Mouse (Mus musculus): ENCODE measurements around the gene Abcc10. TPM values are rescaled to one million over a fixed set of nuclear protein-coding genes. Genes with fewer than 3 reads are reported as not detected.

The Abcc10 gene
- polyA plus RNA-seq, 1 experiment from 2014 or later: 3.8 TPM

GRCm38 (mm10) chr17:46272058-46272457, 56.1 kb downstream of the Abcc10 start:
- DNase-seq (ENCODE audit: low spot score) (no peak), ATAC-seq (ENCODE audit: low FRiP score) (no peak)
- Histone ChIP-seq H3K36me3 (ENCODE audit: control insufficient read depth, insufficient read depth, low read length) (0 out of 2 replicates have a peak, but pooled peaks cover 3% of the 10 kb centered on the region), H3K27me3 (ENCODE audit: control insufficient read depth, insufficient read depth, low read length) (no peaks in the 10 kb centered on the region), H3K27ac (ENCODE audit: low read depth, low read length) (no peak overlapping the region), H3K4me2 (replicated peaks; ENCODE audit: low read depth, low read length) (no peak overlapping the region), H3K9ac (ENCODE audit: low read depth, low read length) (no peak overlapping the region), H3K4me1 (replicated peaks; ENCODE audit: control insufficient read depth, insufficient read depth, low read length) (no peaks in the 10 kb centered on the region), H3K9me3 (ENCODE audit: control insufficient read depth, low read length) (no peaks in the 10 kb centered on the region), H3K4me3 (ENCODE audit: low read depth, low read length) (no peak overlapping the region)
- WGBS: 79% methylated on average over 2 of the region's 2 CpGs

GRCm38 (mm10) chr17:46269771-46270534, 58.2 kb downstream of the Abcc10 start:
- Histone ChIP-seq H3K4me2 (replicated peaks; ENCODE audit: low read depth, low read length) (no peak overlapping the region), H3K36me3 (ENCODE audit: control insufficient read depth, insufficient read depth, low read length) (0 out of 2 replicates have a peak, but pooled peaks cover 3% of the 10 kb centered on the region), H3K27me3 (ENCODE audit: control insufficient read depth, insufficient read depth, low read length) (no peaks in the 10 kb centered on the region), H3K27ac (ENCODE audit: low read depth, low read length) (no peak overlapping the region), H3K4me3 (ENCODE audit: low read depth, low read length) (no peak overlapping the region), H3K9me3 (ENCODE audit: control insufficient read depth, low read length) (no peaks in the 10 kb centered on the region), H3K4me1 (replicated peaks; ENCODE audit: control insufficient read depth, insufficient read depth, low read length) (0 out of 2 replicates have a peak, but pooled peaks cover 2% of the 10 kb centered on the region), H3K9ac (ENCODE audit: low read depth, low read length) (no peak overlapping the region)
- DNase-seq (ENCODE audit: low spot score) (no peak), ATAC-seq (ENCODE audit: low FRiP score) (no peak)
- WGBS: 90% methylated on average over 19 of the region's 19 CpGs

- Histone ChIP-seq H3K4me1 (replicated peaks; ENCODE audit: control insufficient read depth, insufficient read depth, low read length) (0 out of 2 replicates have a peak, but pooled peaks cover 2% of the 10 kb centered on the region), H3K27me3 (ENCODE audit: control insufficient read depth, insufficient read depth, low read length) (no peaks in the 10 kb centered on the region), H3K9ac (ENCODE audit: low read depth, low read length) (no peak overlapping the region), H3K36me3 (ENCODE audit: control insufficient read depth, insufficient read depth, low read length) (peaks cover 5% of the 10 kb centered on the region; the same call in 1 of the 2 replicates), H3K4me3 (ENCODE audit: low read depth, low read length) (no peak overlapping the region), H3K4me2 (replicated peaks; ENCODE audit: low read depth, low read length) (no peak overlapping the region), H3K27ac (ENCODE audit: low read depth, low read length) (no peak overlapping the region), H3K9me3 (ENCODE audit: control insufficient read depth, low read length) (no peaks in the 10 kb centered on the region)
- WGBS: 73% methylated on average over 10 of the region's 10 CpGs
- ATAC-seq (ENCODE audit: low FRiP score) (no peak), DNase-seq (ENCODE audit: low spot score) (no peak)
Observed at GRCm38 (mm10) chr17:46268026-46268720, 60.0 kb downstream of the Abcc10 start.

GRCm38 (mm10) chr17:46267511-46267910, 60.6 kb downstream of the Abcc10 start:
- Histone ChIP-seq H3K9ac (ENCODE audit: low read depth, low read length) (no peak overlapping the region), H3K27me3 (ENCODE audit: control insufficient read depth, insufficient read depth, low read length) (no peaks in the 10 kb centered on the region), H3K4me3 (ENCODE audit: low read depth, low read length) (no peak overlapping the region), H3K36me3 (ENCODE audit: control insufficient read depth, insufficient read depth, low read length) (peaks cover 6% of the 10 kb centered on the region; the same call in 1 of the 2 replicates), H3K27ac (ENCODE audit: low read depth, low read length) (no peak overlapping the region), H3K9me3 (ENCODE audit: control insufficient read depth, low read length) (no peaks in the 10 kb centered on the region), H3K4me2 (replicated peaks; ENCODE audit: low read depth, low read length) (no peak overlapping the region), H3K4me1 (replicated peaks; ENCODE audit: control insufficient read depth, insufficient read depth, low read length) (0 out of 2 replicates have a peak, but pooled peaks cover 2% of the 10 kb centered on the region)
- DNase-seq (ENCODE audit: low spot score): no peak
- no peak for ATAC-seq (ENCODE audit: low FRiP score)
- 82% methylated on average over 7 of the region's 7 CpGs for WGBS

GRCm38 (mm10) chr17:46266986-46267385, 61.2 kb downstream of the Abcc10 start:
- no peak overlapping the region for H3K9ac ChIP-seq (ENCODE audit: low read depth, low read length)
- no peak overlapping the region for H3K4me3 ChIP-seq (ENCODE audit: low read depth, low read length)
- no peaks in the 10 kb centered on the region for H3K27me3 ChIP-seq (ENCODE audit: control insufficient read depth, insufficient read depth, low read length)
- DNase-seq (ENCODE audit: low spot score) (no peak), ATAC-seq (ENCODE audit: low FRiP score) (no peak)
- no peaks in the 10 kb centered on the region for H3K9me3 ChIP-seq (ENCODE audit: control insufficient read depth, low read length)
- peaks cover 6% of the 10 kb centered on the region; the same call in 1 of the 2 replicates for H3K36me3 ChIP-seq (ENCODE audit: control insufficient read depth, insufficient read depth, low read length)
- H3K4me2 ChIP-seq (replicated peaks; ENCODE audit: low read depth, low read length): no peak overlapping the region
- 0 out of 2 replicates have a peak, but pooled peaks cover 2% of the 10 kb centered on the region for H3K4me1 ChIP-seq (replicated peaks; ENCODE audit: control insufficient read depth, insufficient read depth, low read length)
- 77% methylated on average over 6 of the region's 6 CpGs for WGBS
- no peak overlapping the region for H3K27ac ChIP-seq (ENCODE audit: low read depth, low read length)

GRCm38 (mm10) chr17:46265918-46266618, 62.1 kb downstream of the Abcc10 start:
- peak; percentile 48; the same call in 1 of the 2 replicates for ATAC-seq (ENCODE audit: low FRiP score)
- H3K4me1 ChIP-seq (replicated peaks; ENCODE audit: control insufficient read depth, insufficient read depth, low read length): 0 out of 2 replicates have a peak, but pooled peaks cover 2% of the 10 kb centered on the region

GRCm38 (mm10) chr17:46265502-46265901, 62.6 kb downstream of the Abcc10 start:
- H3K4me3 ChIP-seq (ENCODE audit: low read depth, low read length): no peak overlapping the region
- H3K4me2 ChIP-seq (replicated peaks; ENCODE audit: low read depth, low read length): no peak overlapping the region
- no peak overlapping the region for H3K9ac ChIP-seq (ENCODE audit: low read depth, low read length)
- no peak for DNase-seq (ENCODE audit: low spot score)
- no peak overlapping the region for H3K27ac ChIP-seq (ENCODE audit: low read depth, low read length)
- WGBS: 85% methylated on average over 12 of the region's 12 CpGs
- no peaks in the 10 kb centered on the region for H3K27me3 ChIP-seq (ENCODE audit: control insufficient read depth, insufficient read depth, low read length)
- H3K4me1 ChIP-seq (replicated peaks; ENCODE audit: control insufficient read depth, insufficient read depth, low read length): 0 out of 2 replicates have a peak, but pooled peaks cover 2% of the 10 kb centered on the region
- H3K9me3 ChIP-seq (ENCODE audit: control insufficient read depth, low read length): no peaks in the 10 kb centered on the region
- peaks cover 3% of the 10 kb centered on the region; the same call in 1 of the 2 replicates for H3K36me3 ChIP-seq (ENCODE audit: control insufficient read depth, insufficient read depth, low read length)
- no peak for ATAC-seq (ENCODE audit: low FRiP score)

More at GRCm38 (mm10) chr17:46265918-46266618, 62.1 kb downstream of the Abcc10 start:
- Histone ChIP-seq H3K4me2 (replicated peaks; ENCODE audit: low read depth, low read length) (no peak overlapping the region), H3K27me3 (ENCODE audit: control insufficient read depth, insufficient read depth, low read length) (no peaks in the 10 kb centered on the region), H3K9ac (ENCODE audit: low read depth, low read length) (no peak overlapping the region), H3K36me3 (ENCODE audit: control insufficient read depth, insufficient read depth, low read length) (peaks cover 5% of the 10 kb centered on the region; the same call in 1 of the 2 replicates), H3K27ac (ENCODE audit: low read depth, low read length) (no peak overlapping the region), H3K4me3 (ENCODE audit: low read depth, low read length) (no peak overlapping the region), H3K9me3 (ENCODE audit: control insufficient read depth, low read length) (no peaks in the 10 kb centered on the region)
- DNase-seq (ENCODE audit: low spot score): peak; percentile 86
- WGBS: 27% methylated on average over 14 of the region's 14 CpGs

GRCm38 (mm10) chr17:46262201-46262694, 65.9 kb downstream of the Abcc10 start:
- Histone ChIP-seq H3K4me2 (replicated peaks; ENCODE audit: low read depth, low read length) (no peak overlapping the region), H3K9me3 (ENCODE audit: control insufficient read depth, low read length) (no peaks in the 10 kb centered on the region), H3K4me3 (ENCODE audit: low read depth, low read length) (no peak overlapping the region), H3K36me3 (ENCODE audit: control insufficient read depth, insufficient read depth, low read length) (peaks cover 8% of the 10 kb centered on the region; the same call in 1 of the 2 replicates), H3K27me3 (ENCODE audit: control insufficient read depth, insufficient read depth, low read length) (no peaks in the 10 kb centered on the region), H3K4me1 (replicated peaks; ENCODE audit: control insufficient read depth, insufficient read depth, low read length) (0 out of 2 replicates have a peak, but pooled peaks cover 2% of the 10 kb centered on the region), H3K9ac (ENCODE audit: low read depth, low read length) (no peak overlapping the region), H3K27ac (ENCODE audit: low read depth, low read length) (no peak overlapping the region)
- no peak for DNase-seq (ENCODE audit: low spot score)
- 91% methylated on average over 5 of the region's 5 CpGs for WGBS
- no peak for ATAC-seq (ENCODE audit: low FRiP score)

Measured in hindbrain, embryonic 11.5 days (tissue).